Mouse (Mus musculus) midbrain, embryonic 13.5 days (tissue): Measurements from ENCODE around the gene Ensa. TPM values are rescaled to one million over a fixed set of nuclear protein-coding genes. Genes with fewer than 3 reads are reported as not detected.
A peak's percentile ranks its signal among the peaks of the same experiment; 100 is the strongest.
"Not testable (repeated sequence)": the region's sequence is repeated elsewhere in the genome, so short reads cannot be mapped to it uniquely, and the experiment has no call there.

Source experiments
- ATAC-seq: fragments of 200-750 bp; cut with Nextera tagmentation; 2 replicates; pipeline ENCODE4 v1.8.0; 2017; ENCODE audit warnings: mild to moderate bottlenecking, moderate TSS enrichment, moderate library complexity
- H3K27ac ChIP-seq: fragments of 300-500 bp; sonication (generic); 2 replicates; pipeline ENCODE4 v1.5.1; 2015; ENCODE audit warnings: inconsistent platforms, mild to moderate bottlenecking, moderate library complexity
- H3K27me3 ChIP-seq: fragments of 300-500 bp; sonication (generic); 2 replicates; pipeline ENCODE4 v1.6.1; 2015; ENCODE audit warnings: mild to moderate bottlenecking, inconsistent platforms
- H3K36me3 ChIP-seq: fragments of 300-500 bp; sonication (generic); 2 replicates; pipeline ENCODE4 v1.6.1; 2015; ENCODE audit warnings: mild to moderate bottlenecking, inconsistent platforms
- H3K4me1 ChIP-seq: fragments of 300-500 bp; sonication (generic); replicated peaks from 2 replicates; pipeline ENCODE4 v1.6.1; 2015; ENCODE audit warnings: inconsistent platforms
- H3K4me2 ChIP-seq: fragments of 300-500 bp; sonication (generic); replicated peaks from 2 replicates; pipeline ENCODE4 v1.6.1; 2015; ENCODE audit warnings: moderate library complexity, mild to moderate bottlenecking, inconsistent platforms
- H3K4me3 ChIP-seq: fragments of 300-500 bp; sonication (generic); replicated peaks from 2 replicates; pipeline ENCODE4 v1.5.1; 2015; ENCODE audit warnings: mild to moderate bottlenecking, inconsistent platforms
- H3K9ac ChIP-seq: fragments of 300-500 bp; sonication (generic); replicated peaks from 2 replicates; pipeline ENCODE4 v1.6.1; 2015; ENCODE audit warnings: mild to moderate bottlenecking, inconsistent platforms
- H3K9me3 ChIP-seq: fragments of 300-500 bp; sonication (generic); 2 replicates; pipeline ENCODE4 v1.6.1; 2016; ENCODE audit warnings: mild to moderate bottlenecking, inconsistent platforms
- WGBS: fragments of 180-500 bp; shearing (Covaris S2); methylation state at CpG from one replicate; pipeline ENCODE4 v1.1.7; 2015; 5-methylcytosine and 5-hydroxymethylcytosine counted together
- polyA plus RNA-seq: library from polyadenylated mRNA; unstranded; fragments of >200 nt; fragmentation: Nextera tagmentation; extraction: Ambion mirVana; gene quantifications from 2 replicates; pipeline ENCODE4 v1.2.1, GENCODE M21; 2015

Ensa gene
- polyA plus RNA-seq, 1 experiment from 2014 or later: 116 TPM

- no peaks in the 10 kb centered on the region for H3K27me3 ChIP-seq
- ATAC-seq: no peak
- H3K9me3 ChIP-seq: no peaks in the 10 kb centered on the region
- no peak overlapping the region for H3K4me3 ChIP-seq
- H3K36me3 ChIP-seq: no peaks in the 10 kb centered on the region
- no peak overlapping the region for H3K27ac ChIP-seq
- H3K4me1 ChIP-seq: peaks cover 9% of the 10 kb centered on the region
- WGBS: 83% methylated on average over 6 of the region's 6 CpGs
- no peak overlapping the region for H3K9ac ChIP-seq
- H3K4me2 ChIP-seq: no peak overlapping the region
These were observed 25.7 kb downstream of the Ensa start for GRCm38 (mm10) chr3:95650276-95651032.

- no peaks in the 10 kb centered on the region for H3K9me3 ChIP-seq
- 90% methylated on average over 3 of the region's 3 CpGs for WGBS
- no peak overlapping the region for H3K4me3 ChIP-seq
- H3K36me3 ChIP-seq: no peaks in the 10 kb centered on the region
- H3K27ac ChIP-seq: no peak overlapping the region
- no peak for ATAC-seq
- H3K4me1 ChIP-seq: peaks cover 9% of the 10 kb centered on the region
- H3K4me2 ChIP-seq: no peak overlapping the region
- no peaks in the 10 kb centered on the region for H3K27me3 ChIP-seq
- no peak overlapping the region for H3K9ac ChIP-seq
These were observed 26.2 kb downstream of the Ensa start for GRCm38 (mm10) chr3:95651033-95651373.

GRCm38 (mm10) chr3:95651391-95652203 is 26.8 kb downstream of the Ensa start:
- no peak overlapping the region for H3K4me2 ChIP-seq
- H3K9me3 ChIP-seq: no peaks in the 10 kb centered on the region
- no peak for ATAC-seq
- H3K36me3 ChIP-seq: no peaks in the 10 kb centered on the region
- H3K27ac ChIP-seq: no peak overlapping the region
- 94% methylated on average over 16 of the region's 16 CpGs for WGBS
- no peak overlapping the region for H3K4me3 ChIP-seq
- no peaks in the 10 kb centered on the region for H3K27me3 ChIP-seq
- H3K9ac ChIP-seq: no peak overlapping the region
- peaks cover 9% of the 10 kb centered on the region for H3K4me1 ChIP-seq

- H3K9me3 ChIP-seq: no peaks in the 10 kb centered on the region
- H3K4me2 ChIP-seq: no peak overlapping the region
- H3K4me1 ChIP-seq: peaks cover 9% of the 10 kb centered on the region
- WGBS: 59% methylated on average over 7 of the region's 7 CpGs
- no peaks in the 10 kb centered on the region for H3K36me3 ChIP-seq
- no peak overlapping the region for H3K27ac ChIP-seq
- H3K4me3 ChIP-seq: no peak overlapping the region
- no peaks in the 10 kb centered on the region for H3K27me3 ChIP-seq
- ATAC-seq: no peak
- H3K9ac ChIP-seq: no peak overlapping the region
These were observed 27.5 kb downstream of the Ensa start for GRCm38 (mm10) chr3:95652204-95652811.

GRCm38 (mm10) chr3:95652871-95653270 is 28.1 kb downstream of the Ensa start:
- 20% methylated on average over 6 of the region's 6 CpGs for WGBS

GRCm38 (mm10) chr3:95653473-95654034 is 28.8 kb downstream of the Ensa start:
- H3K4me3 ChIP-seq: no peak overlapping the region
- no peak overlapping the region for H3K27ac ChIP-seq
- no peak for ATAC-seq
- peak overlapping the region; percentile 16; the same call in 1 of the 2 replicates for H3K9ac ChIP-seq
- no peak overlapping the region for H3K4me2 ChIP-seq
- 15% methylated on average over 11 of the region's 11 CpGs for WGBS
- no peaks in the 10 kb centered on the region for H3K27me3 ChIP-seq
- H3K9me3 ChIP-seq: no peaks in the 10 kb centered on the region
- peaks cover 16% of the 10 kb centered on the region for H3K4me1 ChIP-seq
- no peaks in the 10 kb centered on the region for H3K36me3 ChIP-seq

More at GRCm38 (mm10) chr3:95652871-95653270, 28.1 kb downstream of the Ensa start:
- Histone ChIP-seq H3K9me3 (no peaks in the 10 kb centered on the region), H3K27me3 (no peaks in the 10 kb centered on the region), H3K27ac (no peak overlapping the region), H3K4me3 (no peak overlapping the region), H3K36me3 (no peaks in the 10 kb centered on the region), H3K4me2 (no peak overlapping the region), H3K4me1 (peaks cover 13% of the 10 kb centered on the region), H3K9ac (no peak overlapping the region)
- ATAC-seq: no peak

- not testable (repeated sequence) for ATAC-seq, H3K4me3 ChIP-seq, H3K27me3 ChIP-seq, H3K9me3 ChIP-seq, H3K27ac ChIP-seq, H3K9ac ChIP-seq, H3K4me2 ChIP-seq, H3K36me3 ChIP-seq
- H3K4me1 ChIP-seq: peaks cover 16% of the 10 kb centered on the region
- WGBS: 88% methylated on average over 3 of the region's 3 CpGs
These were observed 29.6 kb downstream of the Ensa start for GRCm38 (mm10) chr3:95654371-95654770.

GRCm38 (mm10) chr3:95655437-95655836 is 30.6 kb downstream of the Ensa start:
- H3K9me3 ChIP-seq: no peaks in the 10 kb centered on the region
- H3K9ac ChIP-seq: no peak overlapping the region
- H3K4me1 ChIP-seq: peaks cover 19% of the 10 kb centered on the region
- no peak overlapping the region for H3K4me3 ChIP-seq
- H3K27me3 ChIP-seq: no peaks in the 10 kb centered on the region
- H3K27ac ChIP-seq: no peak overlapping the region
- 91% methylated on average over 5 of the region's 5 CpGs for WGBS
- no peak for ATAC-seq
- H3K36me3 ChIP-seq: no peaks in the 10 kb centered on the region
- H3K4me2 ChIP-seq: no peak overlapping the region

- Histone ChIP-seq H3K27ac (no peak overlapping the region), H3K4me1 (peaks cover 36% of the 10 kb centered on the region), H3K9me3 (no peaks in the 10 kb centered on the region), H3K4me2 (no peak overlapping the region), H3K9ac (no peak overlapping the region), H3K36me3 (0 out of 2 replicates have a peak, but pooled peaks cover 6% of the 10 kb centered on the region), H3K4me3 (no peak overlapping the region), H3K27me3 (no peaks in the 10 kb centered on the region)
- WGBS: 89% methylated on average over 3 of the region's 3 CpGs
- no peak for ATAC-seq
These were observed 32.3 kb downstream of the Ensa start for GRCm38 (mm10) chr3:95657108-95657507.

- H3K4me2 ChIP-seq: peak overlapping the region; percentile 96
- 91% methylated on average over 3 of the region's 3 CpGs for WGBS
- no peaks in the 10 kb centered on the region for H3K27me3 ChIP-seq
- H3K9ac ChIP-seq: peak overlapping the region; percentile 100; the same call in 1 of the 2 replicates
- H3K36me3 ChIP-seq: peaks cover 8% of the 10 kb centered on the region; the same call in 1 of the 2 replicates
- H3K27ac ChIP-seq: peak overlapping the region; percentile 99; the same call in 1 of the 2 replicates
- peaks cover 42% of the 10 kb centered on the region for H3K4me1 ChIP-seq
- ATAC-seq: no peak
- H3K9me3 ChIP-seq: no peaks in the 10 kb centered on the region
- peak overlapping the region; percentile 98 for H3K4me3 ChIP-seq
These were observed 32.9 kb downstream of the Ensa start for GRCm38 (mm10) chr3:95657711-95658110.

- H3K36me3 ChIP-seq: peaks cover 13% of the 10 kb centered on the region
- peak within 1 kb of the TSS; percentile 99 for H3K27ac ChIP-seq
- peaks cover 44% of the 10 kb centered on the region for H3K4me1 ChIP-seq
- ATAC-seq: peak; percentile 98
- peak within 1 kb of the TSS; percentile 96 for H3K4me2 ChIP-seq
- H3K9ac ChIP-seq: peak within 1 kb of the TSS; percentile 100
- H3K27me3 ChIP-seq: no peaks in the 10 kb centered on the region
- H3K4me3 ChIP-seq: peak within 1 kb of the TSS; percentile 98
- WGBS: under 1% methylated on average over 43 of the region's 43 CpGs
- no peaks in the 10 kb centered on the region for H3K9me3 ChIP-seq
These were observed 33.6 kb downstream of the Ensa start, which contains the start of gene Mcl1 for GRCm38 (mm10) chr3:95658236-95658867. Mcl1 (plus strand) TSS chr3:95658788.
